Mouse (Mus musculus) activated CD4-positive, CD25-positive, alpha-beta regulatory T cell, adult 4 months (primary cell): ENCODE measurements around the gene Mars2. TPM values are rescaled to one million over a fixed set of nuclear protein-coding genes. Genes with fewer than 3 reads are reported as not detected.

Experiments used
- ATAC-seq: one replicate; pipeline ENCODE4 v1.8.0; 2017
- polyA plus RNA-seq, 2 experiments: library from polyadenylated mRNA; unstranded; fragments of 100-300 nt; shearing (Covaris generic); gene quantifications; one replicate each; pipeline ENCODE4 v1.2.1; 2017

Mars2 gene
- 1 to 10 TPM; 2.6 to 2.7 TPM for polyA plus RNA-seq

GRCm38 (mm10) chr1:55236890-55237642 is at the start of gene Mars2:
Mars2 (plus strand) TSS chr1:55237177.
- ATAC-seq = peak; percentile 88

GRCm38 (mm10) chr1:55192015-55192414 is 45.0 kb upstream of the Mars2 start:
- ATAC-seq = no peak

GRCm38 (mm10) chr1:55192824-55193223 is 44.2 kb upstream of the Mars2 start:
- ATAC-seq = no peak

GRCm38 (mm10) chr1:55193316-55193715 is 43.7 kb upstream of the Mars2 start:
- ATAC-seq = no peak

GRCm38 (mm10) chr1:55194064-55194915 is 42.7 kb upstream of the Mars2 start:
- ATAC-seq = no peak

- ATAC-seq = no peak
Measured at GRCm38 (mm10) chr1:55195021-55195420, 42.0 kb upstream of the Mars2 start.

GRCm38 (mm10) chr1:55196327-55197003 is 40.5 kb upstream of the Mars2 start:
- ATAC-seq = no peak

GRCm38 (mm10) chr1:55198719-55199118 is 38.3 kb upstream of the Mars2 start:
- no peak for ATAC-seq

- no peak for ATAC-seq
Measured at GRCm38 (mm10) chr1:55201850-55202752, 34.9 kb upstream of the Mars2 start.

GRCm38 (mm10) chr1:55205808-55206327 is 31.1 kb upstream of the Mars2 start:
- ATAC-seq = no peak

GRCm38 (mm10) chr1:55207561-55207960 is 29.4 kb upstream of the Mars2 start:
- no peak for ATAC-seq

GRCm38 (mm10) chr1:55208500-55209140 is 28.4 kb upstream of the Mars2 start:
- peak; percentile 24 for ATAC-seq

GRCm38 (mm10) chr1:55210202-55210965 is 26.6 kb upstream of the Mars2 start:
- ATAC-seq = peak; percentile 69

- ATAC-seq = no peak
Measured at GRCm38 (mm10) chr1:55211081-55211480, 25.9 kb upstream of the Mars2 start.

- ATAC-seq = no peak
Measured at GRCm38 (mm10) chr1:55212771-55213170, 24.2 kb upstream of the Mars2 start.

GRCm38 (mm10) chr1:55213475-55213874 is 23.5 kb upstream of the Mars2 start:
- ATAC-seq = no peak

- no peak for ATAC-seq
Measured at GRCm38 (mm10) chr1:55213936-55214335, 23.0 kb upstream of the Mars2 start.

GRCm38 (mm10) chr1:55215185-55215813 is 21.7 kb upstream of the Mars2 start:
- ATAC-seq = peak; percentile 95

- no peak for ATAC-seq
Measured at GRCm38 (mm10) chr1:55217191-55217590, 19.8 kb upstream of the Mars2 start.

GRCm38 (mm10) chr1:55221352-55221751 is 15.6 kb upstream of the Mars2 start:
- no peak for ATAC-seq
